Mouse (Mus musculus): ENCODE data around the gene Rnf114. TPM values are rescaled to one million over a fixed set of nuclear protein-coding genes. Genes with fewer than 3 reads are reported as not detected.

Rnf114 gene
- total RNA-seq (2012; rRNA removed) = 39.3 and 48.1 TPM in 2 replicates

- Histone ChIP-seq H3K4me3 (ENCODE audit: insufficient read depth in 1 of 2, low read depth in 1 of 2, low read length in 2 of 2, poor library complexity in 1 of 2, severe bottlenecking in 1 of 2) (peak within 1 kb of the TSS; percentile 84 to 88), H3K4me1 (ENCODE audit: control insufficient read depth in 2 of 2, insufficient read depth in 2 of 2, low read length in 2 of 2, poor library complexity in 1 of 2) (peaks cover 0 to 14% of the 10 kb centered on the region in 2 experiments; a peak in 2 of 4 replicates), H3K36me3 (ENCODE audit: control insufficient read depth, insufficient read depth, low read length, poor library complexity, severe bottlenecking) (no peaks in the 10 kb centered on the region), H3K9me3 (ENCODE audit: control insufficient read depth, insufficient read depth, low read depth, low read length) (no peaks in the 10 kb centered on the region), H3K27ac (ENCODE audit: insufficient read depth, low read depth, low read length, poor library complexity, severe bottlenecking) (peak within 1 kb of the TSS; percentile 79), H3K9ac (ENCODE audit: insufficient read depth, low read depth, low read length, poor library complexity, severe bottlenecking) (peak within 1 kb of the TSS; percentile 87)
- TF ChIP-seq ZNF384 (IDR thresholded peaks at IDR 0.05; ENCODE audit: low read depth, low read length) (no peak), MAFK (IDR thresholded peaks at IDR 0.05; ENCODE audit: insufficient read depth, low read depth, low read length) (no peak), HCFC1 (IDR thresholded peaks at IDR 0.05; ENCODE audit: borderline replicate concordance, insufficient read depth, low read length) (no peak), ZC3H11A (IDR thresholded peaks at IDR 0.05; ENCODE audit: borderline replicate concordance, low read depth, low read length) (no peak), CHD2 (IDR thresholded peaks at IDR 0.05; ENCODE audit: low read depth, low read length) (no peak)
- no peak for DNase-seq (ENCODE audit: low read depth, low spot score)
- in situ Hi-C loops (cut with MboI; ENCODE audit: low sequenced_read_pairs in 2 of 2, unreplicated experiment in 2 of 2) = no loop called here
These were observed at the start of gene Rnf114 for GRCm38 (mm10) chr2:167491757-167492708. TSS of gene Rnf114 (plus strand) at chr2:167492645.

- no peak overlapping the region for H3K9ac ChIP-seq (ENCODE audit: insufficient read depth, low read depth, low read length, poor library complexity, severe bottlenecking)
- no peak for DNase-seq (ENCODE audit: low read depth, low spot score)
- H3K27ac ChIP-seq (ENCODE audit: insufficient read depth, low read depth, low read length, poor library complexity, severe bottlenecking) = no peak overlapping the region; the same call in 1 of the 2 replicates
- no peaks in the 10 kb centered on the region for H3K9me3 ChIP-seq (ENCODE audit: control insufficient read depth, insufficient read depth, low read depth, low read length)
- TF ChIP-seq ZC3H11A (IDR thresholded peaks at IDR 0.05; ENCODE audit: borderline replicate concordance, low read depth, low read length) (no peak), HCFC1 (IDR thresholded peaks at IDR 0.05; ENCODE audit: borderline replicate concordance, insufficient read depth, low read length) (no peak), ZNF384 (IDR thresholded peaks at IDR 0.05; ENCODE audit: low read depth, low read length) (no peak)
- peaks cover 0 to 12% of the 10 kb centered on the region in 2 experiments; a peak in 3 of 4 replicates for H3K4me1 ChIP-seq (ENCODE audit: control insufficient read depth in 2 of 2, insufficient read depth in 2 of 2, low read length in 2 of 2, poor library complexity in 1 of 2)
- H3K36me3 ChIP-seq (ENCODE audit: control insufficient read depth, insufficient read depth, low read length, poor library complexity, severe bottlenecking) = peaks cover 30% of the 10 kb centered on the region
- in situ Hi-C loops (cut with MboI; ENCODE audit: low sequenced_read_pairs in 2 of 2, unreplicated experiment in 2 of 2) = no loop called here
- H3K4me3 ChIP-seq (ENCODE audit: insufficient read depth in 1 of 2, low read depth in 1 of 2, low read length in 2 of 2, poor library complexity in 1 of 2, severe bottlenecking in 1 of 2) = no peak overlapping the region
These were observed 48.8 kb upstream of the Rnf114 start for GRCm38 (mm10) chr2:167443411-167444193.

- DNase-seq (ENCODE audit: low read depth, low spot score) = no peak
- Histone ChIP-seq H3K4me1 (ENCODE audit: control insufficient read depth in 2 of 2, insufficient read depth in 2 of 2, low read length in 2 of 2, poor library complexity in 1 of 2) (peaks cover 0 to 16% of the 10 kb centered on the region in 2 experiments; a peak in 3 of 4 replicates), H3K9ac (ENCODE audit: insufficient read depth, low read depth, low read length, poor library complexity, severe bottlenecking) (peak overlapping the region; percentile 39), H3K4me3 (ENCODE audit: insufficient read depth in 1 of 2, low read depth in 1 of 2, low read length in 2 of 2, poor library complexity in 1 of 2, severe bottlenecking in 1 of 2) (peak overlapping the region; percentile 7 to 16; a peak in 2 of 4 replicates), H3K27ac (ENCODE audit: insufficient read depth, low read depth, low read length, poor library complexity, severe bottlenecking) (no peak overlapping the region), H3K36me3 (ENCODE audit: control insufficient read depth, insufficient read depth, low read length, poor library complexity, severe bottlenecking) (peaks cover 39% of the 10 kb centered on the region), H3K9me3 (ENCODE audit: control insufficient read depth, insufficient read depth, low read depth, low read length) (no peaks in the 10 kb centered on the region)
- TF ChIP-seq ZC3H11A (IDR thresholded peaks at IDR 0.05; ENCODE audit: borderline replicate concordance, low read depth, low read length) (no peak), HCFC1 (IDR thresholded peaks at IDR 0.05; ENCODE audit: borderline replicate concordance, insufficient read depth, low read length) (no peak), MAFK (IDR thresholded peaks at IDR 0.05; ENCODE audit: insufficient read depth, low read depth, low read length) (no peak), ZNF384 (IDR thresholded peaks at IDR 0.05; ENCODE audit: low read depth, low read length) (no peak), CHD2 (IDR thresholded peaks at IDR 0.05; ENCODE audit: low read depth, low read length) (no peak)
- in situ Hi-C loops (cut with MboI; ENCODE audit: low sequenced_read_pairs in 2 of 2, unreplicated experiment in 2 of 2) = no loop called here
These were observed 46.3 kb upstream of the Rnf114 start for GRCm38 (mm10) chr2:167445911-167446780.

GRCm38 (mm10) chr2:167447207-167447606, 45.2 kb upstream of the Rnf114 start:
- no peak overlapping the region for H3K27ac ChIP-seq (ENCODE audit: insufficient read depth, low read depth, low read length, poor library complexity, severe bottlenecking)
- peaks cover 40% of the 10 kb centered on the region for H3K36me3 ChIP-seq (ENCODE audit: control insufficient read depth, insufficient read depth, low read length, poor library complexity, severe bottlenecking)
- H3K4me3 ChIP-seq (ENCODE audit: insufficient read depth in 1 of 2, low read depth in 1 of 2, low read length in 2 of 2, poor library complexity in 1 of 2, severe bottlenecking in 1 of 2) = no peak overlapping the region
- in situ Hi-C loops (cut with MboI; ENCODE audit: low sequenced_read_pairs in 2 of 2, unreplicated experiment in 2 of 2) = no loop called here
- no peaks in the 10 kb centered on the region for H3K9me3 ChIP-seq (ENCODE audit: control insufficient read depth, insufficient read depth, low read depth, low read length)
- peaks cover 0 to 15% of the 10 kb centered on the region in 2 experiments; a peak in 3 of 4 replicates for H3K4me1 ChIP-seq (ENCODE audit: control insufficient read depth in 2 of 2, insufficient read depth in 2 of 2, low read length in 2 of 2, poor library complexity in 1 of 2)
- DNase-seq (ENCODE audit: low read depth, low spot score) = no peak
- TF ChIP-seq ZC3H11A (IDR thresholded peaks at IDR 0.05; ENCODE audit: borderline replicate concordance, low read depth, low read length) (no peak), MAFK (IDR thresholded peaks at IDR 0.05; ENCODE audit: insufficient read depth, low read depth, low read length) (no peak), ZNF384 (IDR thresholded peaks at IDR 0.05; ENCODE audit: low read depth, low read length) (no peak), HCFC1 (IDR thresholded peaks at IDR 0.05; ENCODE audit: borderline replicate concordance, insufficient read depth, low read length) (no peak), CHD2 (IDR thresholded peaks at IDR 0.05; ENCODE audit: low read depth, low read length) (no peak)
- no peak overlapping the region for H3K9ac ChIP-seq (ENCODE audit: insufficient read depth, low read depth, low read length, poor library complexity, severe bottlenecking)

Data from ES-E14 (cell line).